Mouse (Mus musculus) left cerebral cortex, adult 2 months (tissue): ENCODE data around the gene Thy1. TPM values are rescaled to one million over a fixed set of nuclear protein-coding genes. Genes with fewer than 3 reads are reported as not detected.

Experiments
- DNase-seq, 2 experiments: peaks; one replicate each; pipeline ENCODE4 v3.0.0; 2021 to 2022; ENCODE audit warnings: low spot score in 2 of 2, mixed read lengths in 1 of 2; ENCODE audit errors: extremely low spot score in 1 of 2
- H3K27ac ChIP-seq: fragments of 200-600 bp; 2 replicates; pipeline ENCODE4 v1.8.1; 2022
- H3K4me3 ChIP-seq: fragments of 200-600 bp; 2 replicates; pipeline ENCODE4 v1.8.1; 2022
- CTCF ChIP-seq: fragments of 200-600 bp; IDR thresholded peaks from 2 replicates; pipeline ENCODE4 v1.8.1; 2022; ENCODE audit warnings: antibody characterized with exemption, mild to moderate bottlenecking, moderate library complexity
- intact Hi-C: fragments of 180-260 bp; cut with DNase I; formaldehyde crosslinking; loops from one replicate; pipeline ENCODE4 v1.15.1; 2025
- total RNA-seq, 2 experiments: library from RNA; stranded (reverse); gene quantifications; 2 replicates each; pipeline ENCODE4 v1.2.3; 2021

Thy1 gene
- total RNA-seq, 2 experiments from 2014 or later, result 838 to 856 TPM

GRCm38 (mm10) chr9:44041511-44042395 is 1.4 kb upstream of the Thy1 start:
- no peak for TF ChIP-seq CTCF
- Histone ChIP-seq H3K27ac (no peak overlapping the region), H3K4me3 (no peak overlapping the region)
- DNase-seq, result no peak
- intact Hi-C loops, result loop anchor here (2.0 to 5.0 kb wide), 3 partner anchors 25 to 45 kb away; partner anchors contain the start of gene Usp2

- DNase-seq, result no peak
- Histone ChIP-seq H3K27ac (no peak overlapping the region), H3K4me3 (no peak overlapping the region)
- intact Hi-C loops, result loop anchor here (2.0 to 5.0 kb wide), 3 partner anchors 24 to 44 kb away; partner anchors contain the start of gene Usp2
- TF ChIP-seq CTCF, result no peak
Measured at GRCm38 (mm10) chr9:44042396-44042680, 846 bp upstream of the Thy1 start.

DNA sequence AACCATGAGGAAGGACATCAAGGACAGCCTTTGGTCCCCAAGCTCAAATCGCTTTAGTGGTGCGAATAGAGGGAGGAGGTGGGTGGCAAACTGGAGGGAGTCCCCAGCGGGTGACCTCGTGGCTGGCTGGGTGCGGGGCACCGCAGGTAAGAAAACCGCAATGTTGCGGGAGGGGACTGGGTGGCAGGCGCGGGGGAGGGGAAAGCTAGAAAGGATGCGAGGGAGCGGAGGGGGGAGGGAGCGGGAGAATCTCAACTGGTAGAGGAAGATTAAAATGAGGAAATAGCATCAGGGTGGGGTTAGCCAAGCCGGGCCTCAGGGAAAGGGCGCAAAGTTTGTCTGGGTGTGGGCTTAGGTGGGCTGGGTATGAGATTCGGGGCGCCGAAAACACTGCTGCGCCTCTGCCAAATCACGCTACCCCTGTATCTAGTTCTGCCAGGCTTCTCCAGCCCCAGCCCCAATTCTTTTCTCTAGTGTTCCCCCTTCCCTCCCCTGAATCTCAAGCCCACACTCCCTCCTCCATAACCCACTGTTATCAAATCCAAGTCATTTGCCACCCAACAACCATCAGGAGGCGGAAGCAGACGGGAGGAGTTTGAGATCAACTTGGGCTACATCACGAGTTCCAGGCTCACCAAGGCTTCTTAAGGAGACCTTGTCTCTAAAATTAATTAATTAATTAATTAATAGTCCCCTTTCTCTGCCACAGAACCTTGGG is 683 bp downstream of the Thy1 start:
- peak overlapping the region; percentile 80 for H3K4me3 ChIP-seq
- intact Hi-C loops, result loop anchor here (2.0 to 5.0 kb wide), 3 partner anchors 23 to 43 kb away; partner anchors contain the start of gene Usp2
- H3K27ac ChIP-seq, result peak overlapping the region; percentile 98
- TF ChIP-seq CTCF, result no peak
- DNase-seq, result peak; percentile 36 to 48

- H3K4me3 ChIP-seq, result peak overlapping the region; percentile 80
- DNase-seq, result peak in 1 of 2 experiments; percentile 40
- intact Hi-C loops, result loop anchor here (5.0 kb wide), 1 partner anchor 37 kb away; no protein-coding TSS in a partner anchor
- TF ChIP-seq CTCF, result no peak; the same call in 1 of the 2 replicates
- H3K27ac ChIP-seq, result peak overlapping the region; percentile 98
Measured at GRCm38 (mm10) chr9:44044426-44045157, 1.4 kb downstream of the Thy1 start.

- Histone ChIP-seq H3K27ac (peak overlapping the region; percentile 98), H3K4me3 (peak overlapping the region; percentile 80)
- intact Hi-C loops, result no loop called here
- no peak for TF ChIP-seq CTCF
- DNase-seq, result no peak
Measured at GRCm38 (mm10) chr9:44045158-44045883, 2.1 kb downstream of the Thy1 start.

GRCm38 (mm10) chr9:44045884-44046272 is 2.7 kb downstream of the Thy1 start:
- Histone ChIP-seq H3K27ac (no peak overlapping the region), H3K4me3 (peak overlapping the region; percentile 28)
- intact Hi-C loops, result no loop called here
- TF ChIP-seq CTCF, result no peak
- no peak for DNase-seq

DNA sequence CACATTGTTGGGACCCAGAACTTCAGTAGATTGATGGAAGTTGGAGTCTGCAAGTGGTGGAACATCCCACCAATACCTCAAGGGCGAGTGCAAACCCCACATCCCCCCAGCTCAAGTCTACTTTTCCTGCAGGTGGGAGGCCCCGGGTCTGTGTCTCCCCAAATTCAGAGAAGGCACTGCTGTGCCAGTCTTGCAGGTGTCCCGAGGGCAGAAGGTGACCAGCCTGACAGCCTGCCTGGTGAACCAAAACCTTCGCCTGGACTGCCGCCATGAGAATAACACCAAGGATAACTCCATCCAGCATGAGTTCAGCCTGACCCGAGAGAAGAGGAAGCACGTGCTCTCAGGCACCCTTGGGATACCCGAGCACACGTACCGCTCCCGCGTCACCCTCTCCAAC is 3.2 kb downstream of the Thy1 start:
- Histone ChIP-seq H3K4me3 (peak overlapping the region; percentile 13; the same call in 1 of the 2 replicates), H3K27ac (no peak overlapping the region)
- TF ChIP-seq CTCF, result no peak
- intact Hi-C loops, result no loop called here
- DNase-seq, result no peak

- H3K4me3 ChIP-seq, result peak overlapping the region; percentile 13; the same call in 1 of the 2 replicates
- intact Hi-C loops, result no loop called here
- DNase-seq, result no peak
- H3K27ac ChIP-seq, result peak overlapping the region; percentile 81; the same call in 1 of the 2 replicates
- no peak for TF ChIP-seq CTCF
Measured at GRCm38 (mm10) chr9:44047071-44047470, 3.9 kb downstream of the Thy1 start.

DNA sequence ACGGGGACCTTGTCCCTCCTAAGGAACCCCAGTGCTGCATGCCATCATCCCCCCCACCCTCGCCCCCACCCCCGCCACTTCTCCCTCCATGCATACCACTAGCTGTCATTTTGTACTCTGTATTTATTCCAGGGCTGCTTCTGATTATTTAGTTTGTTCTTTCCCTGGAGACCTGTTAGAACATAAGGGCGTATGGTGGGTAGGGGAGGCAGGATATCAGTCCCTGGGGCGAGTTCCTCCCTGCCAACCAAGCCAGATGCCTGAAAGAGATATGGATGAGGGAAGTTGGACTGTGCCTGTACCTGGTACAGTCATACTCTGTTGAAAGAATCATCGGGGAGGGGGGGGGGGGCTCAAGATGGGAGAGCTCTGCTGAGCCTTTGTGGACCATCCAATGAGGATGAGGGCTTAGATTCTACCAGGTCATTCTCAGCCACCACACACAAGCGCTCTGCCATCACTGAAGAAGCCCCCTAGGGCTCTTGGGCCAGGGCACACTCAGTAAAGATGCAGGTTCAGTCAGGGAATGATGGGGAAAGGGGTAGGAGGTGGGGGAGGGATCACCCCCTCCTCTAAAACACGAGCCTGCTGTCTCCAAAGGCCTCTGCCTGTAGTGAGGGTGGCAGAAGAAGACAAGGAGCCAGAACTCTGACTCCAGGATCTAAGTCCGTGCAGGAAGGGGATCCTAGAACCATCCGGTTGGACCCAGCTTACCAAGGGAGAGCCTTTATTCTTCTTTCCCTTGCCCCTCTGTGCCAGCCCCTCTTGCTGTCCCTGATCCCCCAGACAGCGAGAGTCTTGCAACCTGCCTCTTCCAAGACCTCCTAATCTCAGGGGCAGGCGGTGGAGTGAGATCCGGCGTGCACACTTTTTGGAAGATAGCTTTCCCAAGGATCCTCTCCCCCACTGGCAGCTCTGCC is 4.6 kb downstream of the Thy1 start:
- no peak for TF ChIP-seq CTCF
- no peak for DNase-seq
- intact Hi-C loops, result no loop called here
- peak overlapping the region; percentile 81 for H3K27ac ChIP-seq
- H3K4me3 ChIP-seq, result no peak overlapping the region
